Mouse (Mus musculus) embryonic fibroblast, embryonic 13.5 days (primary cell): ENCODE data around the gene Rad17. TPM values are rescaled to one million over a fixed set of nuclear protein-coding genes. Genes with fewer than 3 reads are reported as not detected.
A peak's percentile ranks its signal among the peaks of the same experiment; 100 is the strongest.

Experiments
- H3K27ac ChIP-seq: 2 replicates; pipeline ENCODE4 v1.5.1; 2012; ENCODE audit warnings: low read length, control low read depth, inconsistent platforms; ENCODE audit not compliant: insufficient read depth
- H3K4me1 ChIP-seq: 2 replicates; pipeline ENCODE4 v1.6.1; 2011; ENCODE audit warnings: low read length; ENCODE audit not compliant: control insufficient read depth, insufficient read depth
- H3K4me3 ChIP-seq: 2 replicates; pipeline ENCODE4 v1.5.1; 2011; ENCODE audit warnings: mild to moderate bottlenecking, control low read depth, low read length; ENCODE audit not compliant: insufficient read depth
- CTCF ChIP-seq: IDR thresholded peaks from 2 replicates; pipeline ENCODE4 v1.5.1; 2011; ENCODE audit warnings: mild to moderate bottlenecking, control low read depth, low read length, moderate library complexity, borderline replicate concordance; ENCODE audit not compliant: insufficient read depth
- POLR2A ChIP-seq: IDR thresholded peaks from 2 replicates; pipeline ENCODE4 v1.6.1; 2011; ENCODE audit warnings: low read depth, mild to moderate bottlenecking, control low read depth, low read length, moderate library complexity
- polyA plus RNA-seq: library from polyadenylated mRNA; stranded (reverse); fragments of >200 nt; gene quantifications from 2 replicates; pipeline ENCODE4 v1.2.4, GENCODE M21; 2011; ENCODE audit warnings: low read depth; ENCODE audit not compliant: missing spikeins, insufficient read length

The Rad17 gene
- polyA plus RNA-seq, result 21.9 and 22.0 TPM in 2 replicates

GRCm38 (mm10) chr13:100650550-100651438 is at the start of gene Rad17, which contains the start of gene Ak6:
Gene Rad17 (minus strand): TSS chr13:100651051.
Gene Ak6 (plus strand): TSS chr13:100650979.
- H3K4me1 ChIP-seq, result no peaks in the 10 kb centered on the region
- TF ChIP-seq CTCF (no peak), POLR2A (peak; percentile 64)
- H3K27ac ChIP-seq, result peak within 1 kb of the TSS; percentile 89
- H3K4me3 ChIP-seq, result peak within 1 kb of the TSS; percentile 97

GRCm38 (mm10) chr13:100698866-100699265 is 48.0 kb upstream of the Rad17 start:
- Histone ChIP-seq H3K27ac (no peak overlapping the region), H3K4me3 (no peak overlapping the region), H3K4me1 (no peaks in the 10 kb centered on the region)
- TF ChIP-seq CTCF, result no peak
- no peak for TF ChIP-seq POLR2A

- Histone ChIP-seq H3K27ac (no peak overlapping the region), H3K4me3 (no peak overlapping the region), H3K4me1 (no peaks in the 10 kb centered on the region)
- TF ChIP-seq POLR2A, result no peak
- TF ChIP-seq CTCF, result no peak
These were observed 46.7 kb upstream of the Rad17 start for GRCm38 (mm10) chr13:100697541-100697940.

GRCm38 (mm10) chr13:100687513-100687912 is 36.7 kb upstream of the Rad17 start:
- no peak for TF ChIP-seq CTCF
- no peak for TF ChIP-seq POLR2A

GRCm38 (mm10) chr13:100684355-100684754 is 33.5 kb upstream of the Rad17 start:
- TF ChIP-seq CTCF (no peak), POLR2A (no peak)
- H3K27ac ChIP-seq, result no peak overlapping the region
- no peak overlapping the region for H3K4me3 ChIP-seq
- H3K4me1 ChIP-seq, result no peaks in the 10 kb centered on the region

More at GRCm38 (mm10) chr13:100687513-100687912, 36.7 kb upstream of the Rad17 start:
- H3K27ac ChIP-seq, result no peak overlapping the region
- no peaks in the 10 kb centered on the region for H3K4me1 ChIP-seq
- no peak overlapping the region for H3K4me3 ChIP-seq

- no peak overlapping the region for H3K27ac ChIP-seq
- TF ChIP-seq POLR2A, result no peak
- no peak for TF ChIP-seq CTCF
- H3K4me1 ChIP-seq, result no peaks in the 10 kb centered on the region
- no peak overlapping the region for H3K4me3 ChIP-seq
These were observed 32.0 kb upstream of the Rad17 start for GRCm38 (mm10) chr13:100682837-100683236.

GRCm38 (mm10) chr13:100681615-100682014 is 30.8 kb upstream of the Rad17 start:
- TF ChIP-seq POLR2A, result no peak
- no peak for TF ChIP-seq CTCF
- Histone ChIP-seq H3K4me3 (no peak overlapping the region), H3K4me1 (no peaks in the 10 kb centered on the region), H3K27ac (no peak overlapping the region)

- no peaks in the 10 kb centered on the region for H3K4me1 ChIP-seq
- TF ChIP-seq CTCF (no peak), POLR2A (no peak)
- H3K4me3 ChIP-seq, result no peak overlapping the region
- no peak overlapping the region for H3K27ac ChIP-seq
These were observed 25.2 kb upstream of the Rad17 start for GRCm38 (mm10) chr13:100675936-100676635.

GRCm38 (mm10) chr13:100670181-100670741 is 19.4 kb upstream of the Rad17 start:
- no peak for TF ChIP-seq POLR2A
- TF ChIP-seq CTCF, result no peak
- Histone ChIP-seq H3K4me3 (no peak overlapping the region), H3K27ac (no peak overlapping the region), H3K4me1 (no peaks in the 10 kb centered on the region)
